Mouse (Mus musculus) megakaryocyte, embryonic 14.5 days (primary cell): Measurements from ENCODE around the gene 4930467E23Rik.
"Not testable (repeated sequence)": the region's sequence is repeated elsewhere in the genome, so short reads cannot be mapped to it uniquely, and the experiment has no call there.

Source experiments
- FLI1 ChIP-seq: IDR thresholded peaks from 2 replicates; pipeline ENCODE4 v1.6.1; 2012; ENCODE audit warnings: low read length, inconsistent platforms, mixed read lengths
- GATA1 ChIP-seq: IDR thresholded peaks from 3 replicates; pipeline ENCODE4 v1.6.1; 2012; ENCODE audit warnings: mixed read lengths, low read length, inconsistent platforms, borderline replicate concordance

DNA sequence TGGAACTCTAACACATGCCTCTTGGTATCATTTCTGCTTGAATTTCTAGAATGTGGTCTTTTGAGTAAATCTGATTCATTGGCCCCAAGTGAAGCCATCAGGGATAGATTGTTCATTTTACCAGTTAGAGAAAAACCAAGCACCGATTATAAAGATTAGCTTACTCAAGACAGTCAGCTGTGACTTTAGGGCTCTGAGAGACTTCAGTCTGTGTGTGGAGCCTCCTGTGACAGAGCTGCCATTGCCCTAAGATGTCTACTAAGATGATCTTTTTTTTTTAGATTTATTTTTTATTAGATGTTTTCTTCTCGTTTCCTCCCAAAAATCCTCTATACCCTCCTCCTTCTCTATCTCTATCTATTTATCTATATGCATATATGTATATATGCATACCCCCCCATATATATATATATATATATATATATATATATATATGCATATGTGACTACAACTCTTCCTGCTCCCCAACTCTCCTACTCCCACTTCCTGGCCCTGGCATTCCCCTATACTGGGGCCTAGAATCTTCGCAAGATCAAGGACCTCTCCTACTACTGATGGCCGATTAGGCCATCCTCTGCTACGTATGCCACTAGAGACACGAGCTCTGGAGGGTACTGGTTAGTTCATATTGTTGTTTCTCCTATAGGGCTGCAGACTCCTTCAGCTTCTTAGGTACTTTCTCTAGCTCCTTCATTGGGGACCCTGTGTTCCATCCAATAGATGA is 40.4 kb upstream of the 4930467E23Rik start:
- not testable (repeated sequence) for TF ChIP-seq GATA1, FLI1
